Mouse (Mus musculus) heart, adult 18-20 months (tissue): ENCODE measurements around the gene Slc16a1. TPM values are rescaled to one million over a fixed set of nuclear protein-coding genes. Genes with fewer than 3 reads are reported as not detected.
"Not testable (repeated sequence)": the region's sequence is repeated elsewhere in the genome, so short reads cannot be mapped to it uniquely, and the experiment has no call there.

Experiments used
- DNase-seq, 2 experiments: peaks; one replicate each; pipeline ENCODE4 v3.0.0; 2021 to 2022; ENCODE audit warnings: mixed read lengths in 1 of 2
- total RNA-seq, 2 experiments: library from RNA; stranded (reverse); gene quantifications; 2 replicates each; pipeline ENCODE4 v1.2.3; 2021

Slc16a1 gene
- total RNA-seq, 2 experiments from 2014 or later: 156 to 159 TPM

GRCm38 (mm10) chr3:104674329-104675220 lies 36.1 kb downstream of the Slc16a1 start:
- peak; percentile 68 to 80 for DNase-seq

DNA sequence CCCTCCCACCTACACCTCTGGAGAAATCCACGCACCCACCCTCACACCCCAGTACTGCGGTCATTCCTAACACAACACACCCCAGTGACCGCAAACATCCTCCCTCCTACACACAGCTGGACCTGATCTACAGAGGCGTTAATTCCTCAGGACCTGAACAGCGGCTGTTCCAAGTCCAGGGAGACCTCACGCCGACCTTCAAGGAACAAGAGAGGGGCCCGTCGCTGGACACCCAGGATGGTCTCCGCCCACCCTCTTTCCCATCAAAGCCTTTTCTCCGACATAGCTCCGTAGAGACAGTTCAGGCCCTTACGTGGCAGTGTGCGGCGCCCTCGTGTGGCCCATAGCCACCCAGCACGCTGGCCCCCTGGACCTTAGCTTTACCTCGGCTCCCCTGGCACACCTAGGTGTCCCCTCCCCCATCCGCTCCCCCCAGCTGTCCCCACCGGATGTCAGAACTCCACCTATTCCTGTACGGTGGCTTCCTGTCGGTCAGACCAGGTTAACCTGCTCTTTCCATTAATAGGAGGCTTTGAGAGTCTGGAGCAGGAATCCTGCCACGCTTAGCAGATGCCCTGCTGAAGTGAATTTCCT lies 36.9 kb downstream of the Slc16a1 start:
- peak; percentile 83 to 84 for DNase-seq

DNA sequence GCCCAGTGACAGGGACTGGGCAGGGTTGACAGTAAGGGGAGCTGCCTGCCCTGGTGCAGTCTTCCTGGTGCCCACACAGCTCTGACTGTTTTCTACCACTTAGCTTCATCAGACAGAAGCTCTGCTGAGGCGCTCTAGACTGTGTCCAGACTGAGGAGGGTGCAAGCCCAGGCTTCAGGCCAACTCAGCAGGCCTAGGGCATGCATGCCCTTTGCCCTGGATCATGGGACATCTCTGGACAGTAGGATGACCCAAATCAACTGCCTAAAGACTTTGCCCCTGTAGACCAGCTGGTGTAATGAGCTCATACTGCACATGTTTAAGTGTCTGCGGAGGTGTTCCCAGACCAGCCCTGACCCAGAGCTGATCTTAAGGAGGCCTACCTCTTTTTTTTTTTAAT lies 39.3 kb downstream of the Slc16a1 start:
- no peak for DNase-seq

GRCm38 (mm10) chr3:104678826-104679225 lies 40.4 kb downstream of the Slc16a1 start:
- DNase-seq: no peak

GRCm38 (mm10) chr3:104682671-104683504 lies 44.4 kb downstream of the Slc16a1 start:
- DNase-seq: peak; percentile 56 to 78

GRCm38 (mm10) chr3:104700751-104701335 lies 62.4 kb downstream of the Slc16a1 start:
- DNase-seq: peak; percentile 61 to 71

GRCm38 (mm10) chr3:104701761-104702160 lies 63.3 kb downstream of the Slc16a1 start:
- DNase-seq: no peak

DNA sequence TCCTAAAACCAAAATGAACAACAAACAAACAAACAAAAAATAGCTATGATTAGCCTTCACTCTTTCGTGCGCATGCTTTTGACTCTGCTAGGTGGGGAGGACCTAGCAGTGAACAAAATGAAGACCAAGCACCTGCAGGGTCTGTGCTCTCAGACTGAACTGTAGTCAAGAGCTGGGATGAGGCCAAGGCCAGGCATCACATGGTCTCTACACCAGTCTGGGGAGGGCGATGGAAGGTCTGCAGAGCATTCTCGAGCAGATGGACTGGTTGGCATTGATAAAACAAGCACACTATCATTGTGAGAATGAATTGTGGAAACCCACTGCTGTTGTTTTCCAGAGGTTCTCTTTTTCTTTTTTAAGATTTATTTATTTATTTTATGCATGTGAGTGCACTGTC lies 65.5 kb downstream of the Slc16a1 start:
- DNase-seq: no peak

DNA sequence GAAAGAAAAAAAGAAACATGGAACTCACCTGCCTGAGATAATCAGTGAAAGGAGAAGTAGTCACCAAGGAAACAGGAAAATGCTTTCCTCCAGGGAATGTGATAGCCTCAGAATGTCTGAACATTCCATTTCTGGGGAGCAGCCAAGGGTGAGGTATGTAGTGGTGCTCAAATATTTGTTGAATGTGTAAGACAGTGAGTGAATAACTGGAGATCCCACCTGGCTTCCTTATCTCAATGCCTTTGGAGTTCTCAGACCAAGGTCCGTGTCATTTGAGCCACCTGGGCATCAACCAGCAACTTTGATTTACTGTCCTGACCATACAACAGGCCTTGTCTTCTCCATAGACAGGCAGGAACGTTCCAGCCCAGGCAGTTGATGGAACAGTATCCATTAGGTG lies 68.0 kb downstream of the Slc16a1 start:
- DNase-seq: no peak

- DNase-seq: not testable (repeated sequence)
Measured at GRCm38 (mm10) chr3:104706951-104707771, 68.7 kb downstream of the Slc16a1 start.

DNA sequence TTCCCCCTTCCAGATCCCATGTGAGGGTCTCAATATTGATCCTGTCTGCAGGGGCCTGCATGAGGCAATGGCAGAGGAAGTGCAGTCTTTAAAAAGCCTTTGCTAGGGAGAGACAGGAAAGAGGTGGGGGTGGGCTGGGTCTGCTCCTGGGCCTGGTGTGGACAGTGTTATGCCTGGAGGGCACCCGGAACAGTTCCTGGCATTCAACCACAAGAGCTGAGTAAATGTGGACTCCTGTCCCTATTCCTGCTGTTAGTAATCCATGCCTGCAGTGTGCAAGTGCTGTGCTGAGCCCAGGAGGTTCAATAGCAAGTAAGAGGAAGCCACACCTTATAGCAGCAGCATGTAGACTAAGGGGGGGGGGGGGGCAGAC lies 69.3 kb downstream of the Slc16a1 start:
- not testable (repeated sequence) for DNase-seq

Other genes starting within 250 kb of the Slc16a1 start
- gene Lrig2, start 126.8 kb upstream of the Slc16a1 start, total RNA-seq: 1 to 10 TPM; 7.9 to 9.4 TPM
- gene Ppm1j, start 142.4 kb downstream of the Slc16a1 start, total RNA-seq: 10 to 100 TPM; 20.5 to 21.1 TPM
- gene Fam19a3, start 143.2 kb downstream of the Slc16a1 start, total RNA-seq: 1 to 10 TPM; 1.4 to 1.5 TPM
- gene Rhoc, start 149.7 kb downstream of the Slc16a1 start, total RNA-seq: 10 to 100 TPM; 75.2 to 84.3 TPM
- 1 to 10 TPM; 6.2 TPM for gene Mov10, start 179.9 kb downstream of the Slc16a1 start, total RNA-seq
- gene St7l, start 225.3 kb downstream of the Slc16a1 start, total RNA-seq: 10 to 100 TPM; 16.5 to 20.4 TPM
- 10 to 100 TPM; 24.9 to 31.7 TPM for gene Capza1, start 225.8 kb downstream of the Slc16a1 start, total RNA-seq